Mouse (Mus musculus) embryonic fibroblast, embryonic 13.5 days (primary cell): ENCODE results near the gene A630076J17Rik. TPM values are rescaled to one million over a fixed set of nuclear protein-coding genes. Genes with fewer than 3 reads are reported as not detected.

Experiments used
- H3K27ac ChIP-seq: 2 replicates; pipeline ENCODE4 v1.5.1; 2012; ENCODE audit warnings: low read length, control low read depth, inconsistent platforms; ENCODE audit not compliant: insufficient read depth
- H3K4me1 ChIP-seq: 2 replicates; pipeline ENCODE4 v1.6.1; 2011; ENCODE audit warnings: low read length; ENCODE audit not compliant: control insufficient read depth, insufficient read depth
- H3K4me3 ChIP-seq: 2 replicates; pipeline ENCODE4 v1.5.1; 2011; ENCODE audit warnings: mild to moderate bottlenecking, control low read depth, low read length; ENCODE audit not compliant: insufficient read depth
- CTCF ChIP-seq: IDR thresholded peaks from 2 replicates; pipeline ENCODE4 v1.5.1; 2011; ENCODE audit warnings: mild to moderate bottlenecking, control low read depth, low read length, moderate library complexity, borderline replicate concordance; ENCODE audit not compliant: insufficient read depth
- POLR2A ChIP-seq: IDR thresholded peaks from 2 replicates; pipeline ENCODE4 v1.6.1; 2011; ENCODE audit warnings: low read depth, mild to moderate bottlenecking, control low read depth, low read length, moderate library complexity
- polyA plus RNA-seq: library from polyadenylated mRNA; stranded (reverse); fragments of >200 nt; gene quantifications from 2 replicates; pipeline ENCODE4 v1.2.4, GENCODE M21; 2011; ENCODE audit warnings: low read depth; ENCODE audit not compliant: missing spikeins, insufficient read length

A630076J17Rik gene
- polyA plus RNA-seq, 1 experiment: not detected

- Histone ChIP-seq H3K4me3 (no peak overlapping the region), H3K27ac (no peak overlapping the region), H3K4me1 (no peaks in the 10 kb centered on the region)
- TF ChIP-seq POLR2A: no peak
- TF ChIP-seq CTCF: no peak
Measured at GRCm38 (mm10) chr3:107246876-107247275, 16.5 kb downstream of the A630076J17Rik start.

- TF ChIP-seq POLR2A (no peak), CTCF (no peak)
- no peak overlapping the region for H3K4me3 ChIP-seq
- no peak overlapping the region for H3K27ac ChIP-seq
Measured at GRCm38 (mm10) chr3:107249042-107249441, 18.6 kb downstream of the A630076J17Rik start.

GRCm38 (mm10) chr3:107250320-107250719 lies 19.9 kb downstream of the A630076J17Rik start:
- TF ChIP-seq POLR2A: no peak
- no peak for TF ChIP-seq CTCF
- H3K4me3 ChIP-seq: no peak overlapping the region
- no peak overlapping the region for H3K27ac ChIP-seq
- no peaks in the 10 kb centered on the region for H3K4me1 ChIP-seq

More at GRCm38 (mm10) chr3:107249042-107249441, 18.6 kb downstream of the A630076J17Rik start:
- no peaks in the 10 kb centered on the region for H3K4me1 ChIP-seq

- no peak overlapping the region for H3K4me3 ChIP-seq
- no peaks in the 10 kb centered on the region for H3K4me1 ChIP-seq
- no peak overlapping the region for H3K27ac ChIP-seq
- TF ChIP-seq CTCF (no peak), POLR2A (no peak)
Measured at GRCm38 (mm10) chr3:107252035-107252434, 21.6 kb downstream of the A630076J17Rik start.

- Histone ChIP-seq H3K4me3 (no peak overlapping the region), H3K27ac (no peak overlapping the region), H3K4me1 (no peaks in the 10 kb centered on the region)
- TF ChIP-seq POLR2A: no peak
- TF ChIP-seq CTCF: no peak
Measured at GRCm38 (mm10) chr3:107253925-107254324, 23.5 kb downstream of the A630076J17Rik start.

- H3K4me3 ChIP-seq: no peak overlapping the region
- H3K27ac ChIP-seq: no peak overlapping the region
- H3K4me1 ChIP-seq: no peaks in the 10 kb centered on the region
- no peak for TF ChIP-seq POLR2A
- no peak for TF ChIP-seq CTCF
Measured at GRCm38 (mm10) chr3:107255992-107256391, 25.6 kb downstream of the A630076J17Rik start.

GRCm38 (mm10) chr3:107256724-107257123 lies 26.3 kb downstream of the A630076J17Rik start:
- no peak overlapping the region for H3K4me3 ChIP-seq
- no peaks in the 10 kb centered on the region for H3K4me1 ChIP-seq
- no peak overlapping the region for H3K27ac ChIP-seq
- no peak for TF ChIP-seq POLR2A
- TF ChIP-seq CTCF: no peak

GRCm38 (mm10) chr3:107257924-107258323 lies 27.5 kb downstream of the A630076J17Rik start:
- H3K4me3 ChIP-seq: no peak overlapping the region
- TF ChIP-seq POLR2A (no peak), CTCF (no peak)
- no peaks in the 10 kb centered on the region for H3K4me1 ChIP-seq
- H3K27ac ChIP-seq: no peak overlapping the region

- no peaks in the 10 kb centered on the region for H3K4me1 ChIP-seq
- TF ChIP-seq CTCF: no peak
- no peak for TF ChIP-seq POLR2A
- H3K4me3 ChIP-seq: no peak overlapping the region
- no peak overlapping the region for H3K27ac ChIP-seq
Measured at GRCm38 (mm10) chr3:107260956-107261850, 30.8 kb downstream of the A630076J17Rik start.

GRCm38 (mm10) chr3:107261851-107262165 lies 31.4 kb downstream of the A630076J17Rik start:
- no peak overlapping the region for H3K27ac ChIP-seq
- TF ChIP-seq POLR2A (no peak), CTCF (no peak)
- no peaks in the 10 kb centered on the region for H3K4me1 ChIP-seq
- H3K4me3 ChIP-seq: no peak overlapping the region

- Histone ChIP-seq H3K4me1 (no peaks in the 10 kb centered on the region; the same call in 1 of the 2 replicates), H3K27ac (no peak overlapping the region), H3K4me3 (no peak overlapping the region)
- TF ChIP-seq POLR2A (no peak), CTCF (no peak)
Measured at GRCm38 (mm10) chr3:107266814-107267345, 36.5 kb downstream of the A630076J17Rik start.
